Mouse (Mus musculus) CH12.LX (cell line): ENCODE data around the gene Ccdc63.

Experiments used
- CHD1 ChIP-seq: IDR thresholded peaks from 2 replicates; pipeline ENCODE4 v1.6.1; 2012; ENCODE audit warnings: low read depth, low read length, improper control_type of control experiment, inconsistent platforms
- CHD2 ChIP-seq: IDR thresholded peaks from 2 replicates; pipeline ENCODE4 v1.6.1; 2011; ENCODE audit warnings: low read length, improper control_type of control experiment
- EP300 ChIP-seq: IDR thresholded peaks from 2 replicates; pipeline ENCODE4 v1.6.1; 2011; ENCODE audit warnings: low read length, improper control_type of control experiment
- MAX ChIP-seq: IDR thresholded peaks from 2 replicates; pipeline ENCODE4 v1.6.1; 2011; ENCODE audit warnings: low read length, improper control_type of control experiment
- MYC ChIP-seq: IDR thresholded peaks from 2 replicates; pipeline ENCODE4 v1.6.1; 2011; ENCODE audit warnings: low read depth, mild to moderate bottlenecking, improper control_type of control experiment, low read length
- NELFE ChIP-seq: IDR thresholded peaks from 2 replicates; pipeline ENCODE4 v1.6.1; 2011; ENCODE audit warnings: low read depth, low read length, improper control_type of control experiment
- POLR2A ChIP-seq: IDR thresholded peaks from 2 replicates; pipeline ENCODE4 v1.6.1; 2011; ENCODE audit warnings: low read depth, mild to moderate bottlenecking, improper control_type of control experiment, low read length
- POLR2AphosphoS2 ChIP-seq: IDR thresholded peaks from 2 replicates; pipeline ENCODE4 v1.6.1; 2011; ENCODE audit warnings: low read depth, low read length, improper control_type of control experiment
- TBP ChIP-seq: conservative IDR thresholded peaks from 2 replicates; pipeline ENCODE4 v1.6.1; 2011; ENCODE audit warnings: low read depth, low read length, improper control_type of control experiment
- TCF12 ChIP-seq: IDR thresholded peaks from 2 replicates; pipeline ENCODE4 v1.6.1; 2014; ENCODE audit warnings: low read depth, mild to moderate bottlenecking, inconsistent platforms, low read length, improper control_type of control experiment
- USF1 ChIP-seq: IDR thresholded peaks from 2 replicates; pipeline ENCODE4 v1.6.1; 2014; ENCODE audit warnings: low read depth, mild to moderate bottlenecking, inconsistent platforms, low read length, improper control_type of control experiment
- ZKSCAN1 ChIP-seq: IDR thresholded peaks from 2 replicates; pipeline ENCODE4 v1.6.1; 2012; ENCODE audit warnings: low read depth, inconsistent platforms, low read length, improper control_type of control experiment, borderline replicate concordance
- ZMIZ1 ChIP-seq: IDR thresholded peaks from 2 replicates; pipeline ENCODE4 v1.6.1; 2012; ENCODE audit warnings: low read depth, mild to moderate bottlenecking, inconsistent platforms, low read length, improper control_type of control experiment
- ZNF384 ChIP-seq: IDR thresholded peaks from 2 replicates; pipeline ENCODE4 v1.6.1; 2012; ENCODE audit warnings: low read depth, low read length, improper control_type of control experiment, inconsistent platforms

- TF ChIP-seq MYC (no peak), CHD1 (no peak), ZKSCAN1 (no peak), POLR2AphosphoS2 (no peak), MAX (no peak), NELFE (no peak), POLR2A (no peak), EP300 (no peak), ZNF384 (no peak), CHD2 (no peak), TCF12 (no peak), TBP (no peak), ZMIZ1 (no peak), USF1 (no peak; the same call in 1 of the 2 replicates)
Observed at GRCm38 (mm10) chr5:122071997-122072396, 68.6 kb downstream of the Ccdc63 start.
